Mouse (Mus musculus) erythroblast, embryonic 14.5 days (primary cell): Measurements from ENCODE around the gene Tmem30a.

ENCODE experiments used
- GATA1 ChIP-seq: IDR thresholded peaks from 2 replicates; pipeline ENCODE4 v1.6.1; 2012; ENCODE audit warnings: low read length, inconsistent platforms, mixed read lengths
- TAL1 ChIP-seq: IDR thresholded peaks from 3 replicates; pipeline ENCODE4 v1.6.1; 2012; ENCODE audit warnings: low read length, inconsistent platforms, mixed read lengths

- no peak for TF ChIP-seq GATA1
- no peak for TF ChIP-seq TAL1
Measured at GRCm38 (mm10) chr9:79806317-79807075, 13.2 kb upstream of the Tmem30a start.
